Mouse (Mus musculus) ES-CJ7 (cell line): ENCODE results near the gene Sars.

Experiments used
- DNase-seq: peaks from one replicate; pipeline ENCODE4 v3.0.0; 2011; ENCODE audit warnings: low read depth, low spot score

Gene Sars

DNA sequence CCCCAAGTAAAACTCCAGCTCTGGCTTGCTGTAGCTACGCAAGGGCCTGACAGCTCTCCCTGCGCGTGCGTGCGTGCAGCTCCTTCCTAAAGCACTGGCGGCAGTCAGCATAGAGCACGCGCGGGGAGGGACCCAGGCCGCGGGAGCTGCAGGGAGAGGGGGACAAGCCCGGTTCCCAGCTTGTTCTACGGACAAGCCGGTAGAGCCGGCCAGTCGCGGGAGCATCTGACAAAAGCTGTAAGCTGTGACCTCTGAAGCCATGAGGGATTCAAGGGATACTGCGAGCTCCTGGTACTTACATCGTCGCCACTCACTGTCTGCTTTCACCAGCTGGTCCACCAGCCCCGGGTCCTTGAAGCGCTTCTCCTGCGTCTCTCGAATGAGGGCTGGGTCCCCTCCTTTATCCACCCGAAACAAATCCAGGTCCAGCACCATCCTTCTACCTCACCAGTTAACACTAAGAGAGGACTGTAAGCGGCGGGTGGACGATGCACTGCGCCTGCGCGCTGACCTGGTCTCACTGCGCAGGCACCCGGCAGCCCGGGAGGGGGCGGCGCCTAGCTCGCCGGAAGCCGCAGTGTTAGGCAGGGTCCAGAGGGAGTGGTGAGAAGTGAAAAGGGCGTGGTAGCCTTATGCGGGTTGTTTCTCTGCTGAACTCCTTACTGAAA is at the start of gene Sars:
TSS of gene Sars (minus strand) at position 512 of the 668 bp plus-strand sequence.
- DNase-seq, result peak; percentile 94

DNA sequence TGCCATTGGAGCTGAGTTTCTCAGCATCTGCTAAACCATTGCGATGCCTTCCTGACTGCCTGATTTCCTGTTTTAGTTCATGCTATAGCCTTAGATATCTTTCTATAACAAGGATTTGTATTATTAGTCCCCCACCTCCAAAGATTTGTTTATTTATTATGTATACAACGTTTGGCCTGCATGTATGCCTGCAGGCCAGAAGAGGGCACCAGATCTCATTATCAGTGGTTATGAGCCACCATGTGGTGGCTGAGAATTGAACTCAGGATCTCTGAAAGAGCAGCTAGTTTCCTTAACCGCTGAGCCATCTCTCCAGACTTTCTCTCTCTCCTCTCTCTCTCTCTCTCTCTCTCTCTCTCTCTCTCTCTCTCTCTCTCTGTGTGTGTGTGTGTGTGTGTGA is 45.0 kb upstream of the Sars start:
- peak; percentile 58 for DNase-seq

DNA sequence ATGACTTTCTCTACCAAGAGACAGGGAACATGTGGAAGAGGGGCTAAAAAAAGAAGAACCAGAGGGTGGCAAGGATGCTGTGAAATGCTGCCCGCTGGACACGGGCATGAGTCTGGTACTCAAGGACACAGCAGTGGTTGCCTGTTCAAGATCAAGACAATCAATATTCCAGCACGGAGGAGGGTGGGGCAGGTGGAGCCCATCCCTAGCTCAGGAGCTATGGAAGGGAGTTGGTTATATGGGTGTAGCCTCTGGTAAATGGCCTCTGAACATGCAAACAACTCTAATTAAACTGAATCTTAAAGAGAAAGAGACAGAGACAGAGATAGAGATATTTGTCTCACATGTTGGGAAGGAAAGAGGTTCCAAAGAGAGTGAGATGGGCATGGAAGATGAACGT is 39.7 kb upstream of the Sars start:
- DNase-seq, result no peak

DNA sequence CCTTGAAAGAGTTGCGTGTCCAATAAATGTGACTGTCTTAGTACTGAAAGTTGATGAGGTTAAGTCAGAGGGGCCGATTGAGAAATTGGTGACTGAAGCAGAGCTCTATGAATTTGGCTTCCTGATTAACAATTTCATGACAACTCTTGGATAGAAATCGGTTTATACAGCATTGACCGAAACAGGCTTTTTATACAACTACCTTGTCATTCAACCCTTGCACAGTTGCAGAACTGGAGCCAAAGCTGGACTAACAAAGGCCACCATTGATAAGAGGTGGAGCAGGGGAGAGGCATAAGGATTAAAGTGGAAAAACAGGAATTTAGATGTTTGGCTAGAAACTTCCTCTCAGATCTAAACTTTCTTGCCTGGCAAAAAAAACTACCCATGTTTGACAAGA is 33.8 kb upstream of the Sars start:
- no peak for DNase-seq

DNA sequence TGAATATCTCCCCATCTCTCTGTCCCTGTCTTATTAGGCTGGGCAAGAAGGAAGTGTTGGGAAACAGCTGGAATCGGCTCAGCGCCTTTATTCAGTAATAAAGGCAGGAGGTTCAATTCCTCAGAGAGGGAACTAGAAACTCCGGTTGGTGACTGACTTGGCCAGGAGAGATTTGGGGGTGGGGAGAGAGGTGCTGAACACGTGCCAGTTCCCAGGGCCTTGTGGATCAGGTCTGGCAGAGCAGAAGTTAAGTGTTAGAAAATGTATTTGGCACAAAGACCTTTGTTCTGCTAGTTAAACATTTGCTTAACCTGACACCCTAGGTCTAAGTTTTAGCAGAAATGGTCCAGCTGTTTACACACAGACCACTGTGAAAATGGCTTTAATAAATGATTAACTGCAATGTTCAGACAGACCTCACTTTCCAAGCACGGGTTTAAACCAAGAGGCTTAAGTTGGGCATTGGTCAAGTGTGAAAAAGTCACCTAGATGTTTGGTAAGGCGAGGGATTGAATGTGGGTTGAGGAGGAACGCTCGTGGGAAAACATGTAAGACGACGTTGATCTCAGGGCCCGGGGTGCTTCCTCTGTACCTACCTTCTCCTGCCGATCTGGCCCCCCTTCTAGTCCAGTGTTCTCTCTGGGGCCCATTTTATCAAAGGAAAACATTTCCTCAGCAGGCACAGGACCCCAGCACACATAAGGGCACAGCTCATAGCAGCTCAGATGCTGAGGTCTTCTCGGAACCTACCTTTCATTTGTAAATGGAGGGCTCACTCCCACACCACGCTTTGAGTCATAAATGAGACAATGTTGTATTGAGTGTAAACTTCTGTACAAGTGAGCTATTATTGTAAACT is 32.0 kb upstream of the Sars start:
- DNase-seq, result no peak

DNA sequence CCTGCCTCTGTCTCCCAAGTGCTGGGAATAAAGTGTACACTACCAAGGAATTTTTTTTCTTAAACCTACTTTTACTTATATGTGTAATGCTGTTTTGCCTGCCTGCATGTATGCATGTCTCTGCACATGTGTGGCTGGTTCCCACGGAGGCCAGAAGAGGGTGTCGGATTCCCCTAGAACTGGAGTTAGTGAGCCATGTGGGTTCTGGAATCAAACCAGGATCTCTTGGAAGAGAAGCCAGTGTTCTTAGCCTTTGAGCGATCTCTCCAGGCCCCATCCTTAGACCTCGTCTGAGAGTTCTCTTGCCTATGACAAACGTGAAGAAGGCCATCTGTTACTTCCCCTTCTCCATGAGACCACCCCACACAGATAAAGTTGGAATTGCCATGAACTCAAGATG is 30.5 kb upstream of the Sars start:
- DNase-seq, result no peak

DNA sequence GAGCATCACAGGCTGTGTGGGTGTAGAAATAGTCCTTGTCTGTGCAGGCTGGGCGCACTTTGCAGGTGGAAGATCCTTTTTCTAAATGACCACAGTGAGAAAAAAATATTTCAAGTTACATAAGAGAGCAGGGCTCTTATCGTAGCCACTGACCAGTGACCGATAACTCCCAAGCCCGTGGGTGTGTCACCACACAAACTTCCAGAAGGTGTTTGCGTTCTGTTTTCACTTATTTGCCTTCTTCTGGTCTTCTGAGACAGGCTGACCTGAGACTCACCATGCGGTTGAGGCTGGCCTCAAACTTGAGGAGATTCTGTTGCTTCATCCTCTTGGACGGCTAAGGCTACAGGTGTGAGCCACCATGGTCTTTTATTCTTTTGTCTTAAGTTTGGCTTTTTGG is 30.0 kb upstream of the Sars start:
- DNase-seq, result no peak

DNA sequence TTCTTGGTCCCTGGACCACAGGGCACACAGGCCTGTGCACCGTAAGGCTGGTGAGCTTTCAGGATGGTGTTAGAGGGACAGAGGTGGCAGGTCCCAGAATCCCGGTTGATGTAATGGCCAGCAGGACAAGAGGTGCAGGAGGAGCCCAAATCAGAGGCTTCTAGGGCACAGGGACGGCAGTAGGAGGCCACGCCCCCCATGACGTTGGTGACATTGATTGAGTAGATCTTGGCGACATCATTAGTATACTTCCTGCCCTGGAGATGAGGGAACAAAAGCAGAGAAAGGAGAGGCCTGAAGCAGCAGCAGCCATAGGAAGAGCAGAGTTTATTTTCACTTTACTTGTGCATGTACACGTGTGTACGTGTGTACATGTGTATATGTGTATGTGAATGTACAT is 22.8 kb upstream of the Sars start:
- no peak for DNase-seq

DNA sequence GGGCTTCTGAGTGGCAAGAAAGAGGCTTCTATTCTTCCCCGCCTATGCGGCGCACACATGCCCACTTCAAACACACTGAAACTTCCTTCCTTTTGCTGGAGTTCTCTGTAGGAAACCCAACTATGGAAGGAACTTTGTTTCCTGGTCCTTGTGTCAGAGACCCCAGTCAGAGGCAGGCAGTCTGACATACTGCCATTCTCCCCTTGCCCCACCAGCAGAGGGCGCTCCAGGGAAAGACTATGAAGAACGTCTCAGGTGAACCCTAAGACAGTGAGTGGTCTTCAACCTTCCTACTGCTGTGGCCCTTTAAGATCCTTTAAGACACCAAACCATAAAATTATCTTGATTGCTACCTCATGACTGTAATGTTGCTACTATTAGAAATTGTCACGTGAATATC is 21.4 kb upstream of the Sars start:
- DNase-seq, result peak; percentile 63

DNA sequence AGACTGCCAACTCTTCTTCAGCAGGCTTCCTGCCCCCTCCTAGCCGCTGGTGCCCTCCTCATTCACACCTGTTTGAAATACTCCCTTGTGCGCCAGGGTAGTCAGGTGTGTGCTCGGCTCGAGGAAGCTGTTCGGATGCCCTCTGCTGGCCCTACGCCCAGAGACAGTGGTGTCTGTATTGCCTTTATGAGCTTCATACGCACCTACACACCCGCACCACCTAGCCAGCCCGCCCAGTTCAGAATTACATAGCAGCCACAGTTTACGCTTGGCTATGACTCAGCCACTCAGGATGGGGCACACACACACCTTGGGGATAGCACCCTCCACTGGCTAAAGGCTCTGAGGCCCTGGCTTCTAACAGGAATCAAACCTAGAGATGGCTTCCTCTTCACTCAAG is 13.9 kb upstream of the Sars start:
- DNase-seq, result peak; percentile 57

DNA sequence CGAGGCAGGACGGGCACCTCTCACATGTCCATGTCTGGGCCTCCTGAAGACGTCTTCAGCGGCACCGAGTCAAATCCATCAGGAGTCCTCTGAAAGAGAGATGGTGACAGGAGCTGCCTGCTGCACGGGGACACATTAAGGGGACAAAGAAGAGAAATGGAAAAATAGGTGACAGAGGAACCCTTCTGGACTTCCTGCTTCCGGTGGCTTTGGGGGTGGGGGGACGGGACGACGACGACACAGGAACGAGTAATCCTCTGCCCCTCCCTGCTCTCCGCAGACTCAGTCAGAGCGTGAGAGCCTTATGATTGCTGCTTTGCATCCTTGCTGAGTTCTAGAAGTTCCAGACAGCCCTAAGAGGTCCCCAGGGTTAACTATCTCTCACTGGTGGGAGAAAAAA is 13.4 kb upstream of the Sars start:
- DNase-seq, result no peak

DNA sequence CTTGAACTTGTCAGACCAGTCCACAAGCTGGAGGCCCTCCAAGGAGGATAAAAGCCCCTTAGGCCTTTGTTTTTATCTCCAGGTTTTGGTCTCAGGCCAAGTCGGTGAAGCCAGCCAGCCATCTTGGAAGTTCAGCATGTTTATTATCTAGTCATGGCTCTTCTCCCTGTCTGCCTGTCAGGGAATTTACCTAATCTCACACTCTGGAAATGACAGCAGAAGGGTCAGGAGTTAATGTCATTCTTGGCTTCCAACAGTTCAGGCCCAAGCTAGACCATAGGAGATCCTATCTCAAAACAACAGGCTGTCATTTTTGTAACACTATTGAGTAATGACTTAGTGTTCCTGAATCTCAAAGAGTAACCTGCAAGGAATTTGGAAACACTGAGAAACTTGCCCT is 9.2 kb upstream of the Sars start:
- DNase-seq, result no peak

DNA sequence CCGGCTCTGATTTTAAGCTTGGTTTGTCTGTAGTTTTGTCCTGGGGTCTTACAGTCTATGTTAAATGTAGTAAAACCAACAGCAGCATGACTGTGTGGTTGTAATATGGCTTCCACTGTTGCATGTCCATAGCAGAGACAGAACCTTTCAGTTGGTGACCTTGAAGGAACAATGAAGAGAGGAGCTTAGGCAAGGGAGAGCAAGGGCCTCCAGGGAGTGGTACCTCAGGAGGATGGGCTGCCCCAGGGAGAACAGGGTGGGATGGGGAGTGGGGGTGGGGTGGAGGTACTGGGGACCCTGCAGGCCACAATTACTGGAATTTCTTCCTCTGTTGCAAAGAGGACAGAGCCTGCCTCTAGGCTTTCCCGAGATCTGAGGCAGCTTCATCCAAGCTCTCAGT is 7.0 kb upstream of the Sars start:
- DNase-seq, result peak; percentile 75

DNA sequence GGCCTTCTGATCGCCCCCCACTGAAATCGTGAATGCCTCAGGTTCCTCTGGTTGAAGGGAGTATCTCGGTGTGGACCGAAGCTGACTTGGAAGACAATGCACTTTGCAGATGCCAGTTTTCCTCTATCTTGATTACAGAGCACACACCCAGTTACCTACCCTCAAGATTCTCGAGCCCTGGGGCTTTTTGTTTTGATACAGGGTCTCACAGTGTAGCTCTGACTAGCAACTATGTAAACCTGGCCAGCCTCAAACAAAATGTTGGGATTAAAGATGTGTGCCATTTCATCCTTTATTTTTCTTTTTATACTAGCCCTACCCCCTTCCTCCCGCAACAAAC is 327 bp upstream of the Sars start:
- DNase-seq, result no peak

DNA sequence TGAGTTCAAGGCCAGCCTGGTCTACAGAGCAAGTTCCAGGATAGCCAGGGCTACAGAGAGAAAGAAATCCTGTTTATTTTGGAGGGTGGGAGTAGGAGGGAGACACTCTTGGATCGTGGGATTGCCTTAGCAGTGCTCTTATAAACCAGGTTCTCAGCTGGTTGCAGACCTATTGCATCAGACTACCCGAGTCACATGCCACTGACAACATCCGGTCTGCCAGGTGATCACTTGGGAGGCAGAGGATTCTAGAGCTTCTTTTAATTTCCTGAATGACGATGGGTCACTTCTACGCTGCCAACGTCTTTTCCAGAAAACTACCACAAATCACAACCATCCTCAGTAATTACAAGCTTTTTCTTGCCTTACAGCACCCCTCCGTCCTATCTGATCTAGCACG is 980 bp downstream of the Sars start:
- DNase-seq, result peak; percentile 64

DNA sequence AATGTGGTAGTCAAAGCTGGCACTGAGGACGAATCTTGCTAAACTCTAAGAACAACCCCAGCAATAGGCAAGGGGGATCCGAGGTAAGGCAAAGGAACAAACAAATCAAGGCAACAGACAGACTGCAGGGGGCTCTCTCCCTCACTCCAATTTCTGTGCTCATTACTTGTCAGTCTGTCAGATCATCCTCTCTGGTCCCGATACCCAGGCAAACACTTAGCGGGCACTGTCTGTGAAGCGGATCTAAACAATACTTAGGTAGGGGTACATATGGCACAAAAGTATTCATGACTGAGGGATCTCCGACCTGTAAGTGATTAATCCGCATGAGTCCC is 8.7 kb downstream of the Sars start:
- DNase-seq, result no peak

DNA sequence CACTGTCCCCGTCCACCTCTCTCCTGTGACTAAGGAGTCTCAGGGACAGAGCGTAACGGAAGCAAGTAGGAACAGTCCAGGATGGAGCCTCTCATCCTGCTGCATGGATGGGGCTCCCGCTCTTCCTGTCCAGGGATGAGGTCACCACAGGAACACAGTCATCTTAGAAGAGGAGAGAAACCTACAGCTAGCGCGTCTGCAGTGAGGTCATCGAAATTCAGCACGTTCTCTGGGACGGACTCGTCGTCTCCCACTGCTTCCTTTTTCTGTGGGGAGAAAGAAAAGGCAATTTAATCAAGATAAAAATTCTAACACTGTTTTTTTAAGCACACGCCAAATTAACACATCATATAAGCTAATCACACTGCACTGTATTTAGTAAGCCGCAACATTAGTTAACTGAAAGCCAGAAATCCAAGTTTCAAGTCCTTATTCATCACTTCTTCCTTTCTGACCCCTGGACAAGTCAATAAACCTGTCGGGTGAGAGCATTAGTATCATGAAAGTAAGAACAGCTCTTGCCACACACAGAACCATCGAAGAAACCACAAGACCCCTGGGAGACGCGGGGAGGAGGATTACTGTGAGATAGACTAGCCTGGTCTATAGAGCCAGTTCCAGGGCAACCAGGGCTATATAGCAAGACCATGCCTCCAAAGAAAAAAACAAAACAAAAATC is 9.2 kb downstream of the Sars start:
- DNase-seq, result no peak

DNA sequence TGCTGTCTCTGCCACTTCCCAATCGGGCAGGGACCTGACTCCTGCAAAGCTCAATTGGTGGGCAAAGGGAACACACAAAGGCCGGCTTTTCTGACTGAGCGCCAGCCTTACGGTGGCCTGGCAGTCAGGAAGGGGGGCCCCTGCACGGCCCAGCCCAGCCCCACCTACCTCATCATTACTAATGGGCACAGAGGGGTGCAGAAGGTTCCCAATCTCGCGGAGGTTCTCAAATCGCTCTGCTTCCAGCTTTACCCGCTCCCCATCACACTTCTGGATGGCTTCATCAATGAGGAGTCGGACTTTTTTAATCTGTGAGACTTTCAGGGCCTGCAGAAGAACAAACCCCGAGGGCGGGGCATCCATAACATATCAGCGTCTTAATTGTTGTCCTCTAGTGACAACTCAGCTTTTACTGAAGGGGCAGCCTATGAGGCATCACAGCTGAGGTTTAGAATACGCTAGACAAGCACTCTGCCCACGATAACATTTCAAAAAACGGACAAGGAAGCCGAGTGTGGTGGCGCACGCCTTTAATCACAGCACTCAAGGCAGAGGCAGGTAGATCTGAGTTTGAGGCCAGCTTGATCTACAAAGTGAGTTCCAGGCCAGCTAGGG is 11.0 kb downstream of the Sars start:
- DNase-seq, result no peak

DNA sequence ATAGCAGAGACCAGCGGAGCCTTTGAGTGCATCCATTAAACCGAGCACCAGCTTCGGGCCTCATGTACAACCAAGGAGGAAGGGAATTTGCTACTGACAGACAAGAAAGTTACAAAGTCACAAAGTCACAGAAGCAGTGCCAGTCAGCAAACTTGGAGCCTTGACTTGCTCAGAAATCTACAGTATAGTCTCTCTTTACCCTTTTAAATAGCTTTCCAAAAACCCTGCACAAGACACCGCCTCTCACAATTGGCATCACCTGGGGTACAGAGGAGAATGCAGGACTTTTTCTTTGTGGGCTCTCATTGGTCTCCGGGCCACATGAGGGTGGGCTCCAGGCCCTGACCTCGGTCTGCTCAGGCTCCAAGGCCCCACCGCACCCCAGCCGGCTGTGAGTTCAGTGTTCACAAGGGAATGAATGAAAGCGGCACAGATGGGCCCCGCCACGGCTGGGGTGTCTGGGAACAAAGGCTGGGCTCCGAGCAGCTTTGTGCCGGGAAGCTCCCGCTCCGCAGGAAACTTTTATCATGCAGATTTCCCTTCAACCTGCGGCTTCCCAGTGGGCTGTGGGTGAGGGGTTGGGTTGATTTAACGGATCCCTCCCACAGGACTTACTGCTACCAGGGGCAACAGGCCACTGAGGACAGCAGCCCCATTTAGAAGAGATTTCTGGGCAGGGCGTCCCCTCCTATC is 11.7 kb downstream of the Sars start:
- peak; percentile 97 for DNase-seq

DNA sequence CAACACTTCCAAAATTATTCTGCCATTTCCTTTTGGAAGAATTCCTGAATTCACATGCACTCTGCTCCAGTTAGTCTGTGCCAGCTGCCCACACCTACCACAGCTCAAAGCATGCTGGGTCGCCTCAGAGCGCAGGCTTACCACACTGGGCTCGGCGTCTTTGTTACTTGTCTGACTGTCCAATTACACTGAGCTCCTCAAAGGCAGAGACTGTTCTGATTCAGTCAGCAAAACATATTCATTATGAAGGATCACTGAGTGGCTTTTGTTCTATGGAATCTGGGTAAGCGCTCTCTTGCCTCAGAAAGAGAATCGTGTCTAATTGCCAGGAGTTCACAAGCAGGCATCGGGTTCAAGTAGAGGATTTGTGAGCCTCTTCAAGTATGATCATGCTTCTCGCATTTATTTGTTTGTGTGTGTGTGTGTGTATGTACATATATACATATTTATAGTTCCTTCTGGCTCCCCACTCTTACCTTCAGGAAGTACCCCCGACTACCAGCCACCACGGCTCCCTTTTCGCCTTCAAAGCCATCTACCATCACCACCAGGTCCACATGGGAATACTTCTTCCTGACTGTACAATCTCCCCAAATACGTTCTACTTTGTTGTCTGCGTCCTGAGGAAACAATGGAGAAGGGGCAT is 12.3 kb downstream of the Sars start:
- DNase-seq, result no peak

DNA sequence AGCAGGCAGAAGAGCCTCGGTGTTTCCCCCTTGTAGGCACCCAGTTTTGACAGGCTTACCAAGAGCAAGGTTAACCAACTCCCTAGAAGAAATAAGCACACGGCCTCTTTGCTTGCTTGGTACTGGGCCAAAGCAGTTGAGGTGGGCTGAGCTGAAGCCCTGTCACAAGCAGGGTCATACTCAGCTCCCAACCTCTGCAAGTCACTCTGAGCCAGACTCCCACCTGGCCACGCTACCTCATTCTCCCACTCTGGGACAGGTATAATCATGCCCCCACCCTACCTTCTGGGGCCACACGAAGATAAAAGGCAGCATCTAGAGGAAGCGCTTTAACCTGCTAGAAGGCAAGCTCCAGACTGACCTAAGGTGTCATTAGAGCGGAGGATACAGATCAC is 19.4 kb downstream of the Sars start:
- no peak for DNase-seq
